Mouse (Mus musculus) C2C12 (cell line): ENCODE measurements around the gene Hist2h2aa2.

Source experiments
- CTCF ChIP-seq: IDR thresholded peaks from one replicate; pipeline ENCODE4 v1.5.1; 2011; ENCODE audit not compliant: control insufficient read depth, insufficient read depth, insufficient read length
- MAX ChIP-seq: IDR thresholded peaks from one replicate; pipeline ENCODE4 v1.6.1; 2011; ENCODE audit warnings: mild to moderate bottlenecking, control low read depth

GRCm38 (mm10) chr3:96198181-96198580 lies 41.9 kb downstream of the Hist2h2aa2 start:
- TF ChIP-seq CTCF (no peak), MAX (no peak)
